Comparison of ENCODE assay signal across 12 mouse cellular contexts in the genomic region with DNA sequence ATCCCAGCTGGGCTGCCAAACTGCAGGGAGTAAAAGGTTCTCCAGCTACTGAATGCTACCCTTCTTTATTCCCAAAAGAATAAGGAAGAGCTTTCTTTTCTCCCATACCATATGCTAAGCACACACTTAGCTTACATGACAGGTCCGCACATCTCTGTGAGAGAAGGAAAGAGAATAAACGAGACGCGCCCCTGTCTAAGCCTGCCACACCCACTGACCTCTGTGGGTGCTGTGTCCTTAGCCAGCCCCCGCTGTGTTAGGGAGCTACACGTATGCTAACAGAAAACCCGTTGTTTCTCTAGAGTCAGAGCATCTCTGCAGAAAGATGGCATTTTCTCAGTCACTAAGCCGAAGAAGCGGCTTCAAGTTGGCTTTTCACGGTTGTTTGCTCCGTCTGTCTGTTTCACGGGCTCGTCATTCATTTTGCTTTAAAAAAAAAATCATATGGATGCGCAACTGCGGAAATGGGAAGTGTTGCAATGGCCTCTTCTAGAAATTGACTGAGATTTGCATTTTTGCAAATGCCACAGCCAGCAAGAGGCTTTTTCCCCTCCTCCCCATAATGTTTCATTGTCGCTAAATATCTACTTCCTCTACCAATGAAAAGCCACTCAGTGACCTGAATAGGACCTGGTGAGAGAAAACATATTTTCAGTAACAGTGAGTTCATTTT. TPM values are rescaled to one million over a fixed set of nuclear protein-coding genes. Genes with fewer than 3 reads are reported as not detected.
A peak's percentile ranks its signal among the peaks of the same experiment; 100 is the strongest.
DNase-seq lines count a peak whose midpoint lies in the region; ATAC-seq and TF ChIP-seq lines count a peak whose summit lies in the region.
"Had no signal": no experiment of that assay in that cellular context is flagged by ENCODE, and none has a peak within 500 bp of the region (broad histone marks: within the 10 kb centered on the region; RNA-seq: fewer than 3 reads in every experiment).

No protein-coding gene starts in this region.

- peak overlapping the region; percentile 22 for H3K4me3 ChIP-seq in layer of hippocampus, adult 2 months
- H3K4me3 ChIP-seq: heart, embryonic 15.5 days; limb, embryonic 12.5 days; myocyte had no signal

- no peak overlapping the region for H3K27ac ChIP-seq in layer of hippocampus, adult 2 months
- H3K27ac ChIP-seq: heart, embryonic 15.5 days; limb, embryonic 12.5 days had no signal

- DNase-seq in layer of hippocampus, adult 2 months (ENCODE audit: low spot score in 2 of 2): peak in 1 of 2 experiments; percentile 13
- no peak for DNase-seq in layer of hippocampus, adult 9-10 months (ENCODE audit: low spot score)
- DNase-seq in R1 (ENCODE audit: low read depth, low spot score): peak; percentile 28
- peak; percentile 61 for DNase-seq in brain, embryonic 14.5 days (ENCODE audit: low read depth)
- no peak for DNase-seq in thymus, postnatal 14 days
- no peak for DNase-seq in embryo, embryonic 9.5 days (ENCODE audit: extremely low spot score)
- DNase-seq: thymus, postnatal 4 days had no signal

- ATAC-seq in megakaryocyte, adult 5-6 weeks (ENCODE audit: poor library complexity, severe bottlenecking): peak; percentile 82

- no peak for TF ChIP-seq POLR2A in brain, embryonic 14.5 days (IDR thresholded peaks at IDR 0.05; ENCODE audit: borderline replicate concordance, extremely low read depth, insufficient read depth, insufficient read length, poor library complexity, severe bottlenecking)

- TF ChIP-seq CTCF in layer of hippocampus, adult 2 months (conservative IDR thresholded peaks at IDR 0.05): no peak
- no peak for TF ChIP-seq CTCF in brain, embryonic 14.5 days (IDR thresholded peaks at IDR 0.05; ENCODE audit: borderline replicate concordance, extremely low read depth, insufficient read depth, insufficient read length)

RNA-seq across cellular contexts. Expression of a gene that starts 30.1 kb away (rescaled TPM):
- total RNA-seq in layer of hippocampus, adult 2 months (2021): not detected
- 0.08 TPM in 1 of 2 replicates, not detected in the other for polyA plus RNA-seq in brain, embryonic 14.5 days (2012; rRNA removed)
- not detected in 2 replicates for total RNA-seq in megakaryocyte, adult 5-6 weeks (2015)
- total RNA-seq in megakaryocyte, adult 5-6 weeks (2017): not detected in 2 replicates
- total RNA-seq: G1E had no signal
- polyA plus RNA-seq: G1E; heart, embryonic 15.5 days; myocyte had no signal

RNA-seq across cellular contexts. Expression of a gene that starts 30.8 kb away (rescaled TPM):
- 10 to 100 TPM; 16.0 to 19.7 TPM for total RNA-seq in layer of hippocampus, adult 2 months (2021)
- polyA plus RNA-seq in brain, embryonic 14.5 days (2012; rRNA removed): 36.0 and 38.2 TPM in 2 replicates
- 15.8 and 21.5 TPM in 2 replicates for total RNA-seq in megakaryocyte, adult 5-6 weeks (2015)
- total RNA-seq in megakaryocyte, adult 5-6 weeks (2017): 21.0 and 25.5 TPM in 2 replicates
- polyA plus RNA-seq: G1E had no signal

Comparison
In these comparisons a context has a peak if more than half of its experiments do, and no peak if none do; other contexts are left out.
1. DNase-seq: peak in R1 (single experiment) and brain, embryonic 14.5 days (single experiment); none in layer of hippocampus, adult 9-10 months (single experiment), thymus, postnatal 14 days (single experiment) and embryo, embryonic 9.5 days (single experiment).